8 mouse cellular contexts compared by ENCODE assay signal in the genomic region with DNA sequence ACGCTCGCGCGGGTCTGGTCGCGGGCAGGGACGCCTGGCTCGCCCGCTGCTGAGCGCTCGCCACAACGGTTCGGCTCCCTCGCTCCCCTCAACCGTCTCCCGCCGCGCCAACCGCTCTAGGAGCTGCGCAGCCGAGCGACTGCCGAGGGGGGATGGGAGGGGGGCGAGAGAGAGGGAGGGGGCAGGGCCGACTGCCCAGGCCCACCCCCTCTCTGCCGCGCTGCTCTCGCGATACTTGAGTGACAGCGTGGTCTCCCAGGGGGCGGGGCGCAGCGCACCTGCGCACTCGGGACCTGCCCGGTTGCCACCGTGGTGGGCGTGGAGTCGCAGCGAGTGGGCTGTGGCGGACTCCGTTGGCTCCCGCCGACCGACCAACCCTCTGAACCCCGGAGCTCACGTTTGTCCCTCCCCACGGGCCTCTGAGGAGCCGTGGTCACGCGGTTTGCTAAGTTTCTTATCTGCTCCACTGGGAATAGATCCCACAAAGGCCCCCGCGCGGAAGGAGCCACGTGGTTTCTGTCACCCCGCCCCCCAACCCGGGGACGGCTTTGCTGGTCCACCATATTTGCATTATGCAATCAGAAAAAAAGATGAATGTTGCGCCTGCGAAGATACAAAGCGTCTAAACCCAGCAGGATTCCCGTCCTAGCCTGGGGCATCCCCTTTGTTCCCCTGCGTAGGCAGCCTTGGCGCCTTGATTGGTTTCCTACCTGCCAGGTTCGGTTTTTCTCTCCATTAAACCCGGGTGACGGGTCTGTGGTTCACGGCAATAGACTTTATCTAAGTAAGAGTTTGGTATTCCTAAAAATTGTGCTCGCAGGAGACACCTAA. TPM values are rescaled to one million over a fixed set of nuclear protein-coding genes. Genes with fewer than 3 reads are reported as not detected.
DNase-seq lines count a peak whose midpoint lies in the region; ATAC-seq lines count a peak whose summit lies in the region.

A gene (minus strand): TSS at position 469 of the 831 bp plus-strand sequence.
A gene (plus strand): TSS at position 567 of the 831 bp plus-strand sequence.

- H3K36me3 ChIP-seq in heart, embryonic 14.5 days (ENCODE audit: control insufficient read depth, insufficient read depth, low read length) = 0 out of 2 replicates have a peak, but pooled peaks cover 3% of the 10 kb centered on the region
- peaks cover 3% of the 10 kb centered on the region; the same call in 1 of the 2 replicates for H3K36me3 ChIP-seq in liver, embryonic 13.5 days
- no peaks in the 10 kb centered on the region for H3K36me3 ChIP-seq in stomach, embryonic 16.5 days (ENCODE audit: control insufficient read depth, insufficient read depth, low read length)

- peaks cover 7 to 27% of the 10 kb centered on the region in 2 experiments for H3K4me1 ChIP-seq in heart, embryonic 14.5 days (ENCODE audit: control insufficient read depth in 2 of 2, insufficient read depth in 2 of 2, low read length in 2 of 2)
- peaks cover 46% of the 10 kb centered on the region for H3K4me1 ChIP-seq in liver, embryonic 13.5 days (replicated peaks)
- peaks cover 20% of the 10 kb centered on the region for H3K4me1 ChIP-seq in stomach, embryonic 16.5 days (ENCODE audit: control insufficient read depth, insufficient read depth, low read length)

- peak; percentile 85 for ATAC-seq in CD4-positive, CD25-positive, alpha-beta regulatory T cell, adult 4 months
- ATAC-seq in heart, embryonic 14.5 days (ENCODE audit: insufficient number of reproducible peaks, insufficient read depth, low FRiP score, low read depth) = peak; percentile 97
- ATAC-seq in liver, embryonic 13.5 days (ENCODE audit: low read depth) = peak; percentile 92
- peak; percentile 94 for ATAC-seq in stomach, embryonic 16.5 days (ENCODE audit: insufficient read depth, low FRiP score)

- peak within 1 kb of the TSS; percentile 100 for H3K27ac ChIP-seq in heart, embryonic 14.5 days (replicated peaks in 1 of 2; ENCODE audit: control insufficient read depth in 1 of 2, insufficient read depth in 1 of 2, low read depth in 2 of 2, low read length in 2 of 2)
- H3K27ac ChIP-seq in liver, embryonic 13.5 days = peak within 1 kb of the TSS; percentile 97
- H3K27ac ChIP-seq in stomach, embryonic 16.5 days (ENCODE audit: low read length) = peak within 1 kb of the TSS; percentile 100

- H3K9me3 ChIP-seq in heart, embryonic 14.5 days (ENCODE audit: control insufficient read depth, low read length) = no peaks in the 10 kb centered on the region
- no peaks in the 10 kb centered on the region for H3K9me3 ChIP-seq in liver, embryonic 13.5 days (replicated peaks)
- no peaks in the 10 kb centered on the region for H3K9me3 ChIP-seq in stomach, embryonic 16.5 days (replicated peaks; ENCODE audit: control insufficient read depth, low read length)

- under 1% methylated on average over 59 of the region's 69 CpGs for WGBS in heart, embryonic 14.5 days
- WGBS in liver, embryonic 13.5 days (ENCODE audit: insufficient replicate concordance) = 0% methylated on average over 65 of the region's 69 CpGs
- WGBS in stomach, embryonic 16.5 days = under 1% methylated on average over 63 of the region's 69 CpGs

- H3K27me3 ChIP-seq in heart, embryonic 14.5 days (ENCODE audit: control insufficient read depth, insufficient read depth, low read length) = no peaks in the 10 kb centered on the region
- no peaks in the 10 kb centered on the region for H3K27me3 ChIP-seq in liver, embryonic 13.5 days
- H3K27me3 ChIP-seq in stomach, embryonic 16.5 days (ENCODE audit: control insufficient read depth, insufficient read depth, low read length) = no peaks in the 10 kb centered on the region

- H3K4me3 ChIP-seq in heart, embryonic 14.5 days (ENCODE audit: control insufficient read depth in 1 of 2, insufficient read depth in 1 of 2, low read depth in 1 of 2, low read length in 2 of 2) = peak within 1 kb of the TSS; percentile 97
- peak within 1 kb of the TSS; percentile 95 for H3K4me3 ChIP-seq in liver, embryonic 13.5 days (replicated peaks)
- peak within 1 kb of the TSS; percentile 96 for H3K4me3 ChIP-seq in stomach, embryonic 16.5 days (replicated peaks; ENCODE audit: low read length)

- peak within 1 kb of the TSS; percentile 72 for H3K4me2 ChIP-seq in heart, embryonic 14.5 days (ENCODE audit: low read length)
- H3K4me2 ChIP-seq in liver, embryonic 13.5 days = peak within 1 kb of the TSS; percentile 78
- peak within 1 kb of the TSS; percentile 76 for H3K4me2 ChIP-seq in stomach, embryonic 16.5 days (ENCODE audit: low read depth, low read length)

- H3K9ac ChIP-seq in heart, embryonic 14.5 days (ENCODE audit: low read length) = peak within 1 kb of the TSS; percentile 100
- peak within 1 kb of the TSS; percentile 97 for H3K9ac ChIP-seq in liver, embryonic 13.5 days
- peak within 1 kb of the TSS; percentile 99 for H3K9ac ChIP-seq in stomach, embryonic 16.5 days (ENCODE audit: low read length)

- peak; percentile 83 for DNase-seq in c-Kit-negative CD71-positive TER-119-positive erythroid progenitor cells, embryonic 14.5 days (ENCODE audit: low read depth, low spot score)
- DNase-seq in fibroblast of lung, adult 2 months (ENCODE audit: low read depth) = peak; percentile 90
- DNase-seq in kidney, postnatal 14 days = peak; percentile 99
- DNase-seq in liver, embryonic 13.5 days = peak; percentile 96
- peak; percentile 100 for DNase-seq in neural tube, embryonic 10.5 days (ENCODE audit: extremely low spot score, low spot score)

RNA-seq across cellular contexts. Expression of the first gene that starts in this region (rescaled TPM):
- 100 to 1,000 TPM; 101 to 116 TPM for polyA plus RNA-seq in CD4-positive, CD25-positive, alpha-beta regulatory T cell, adult 4 months (2017; shearing (Covaris generic))
- polyA plus RNA-seq in heart, embryonic 14.5 days (2014; fragmentation: Nextera tagmentation; extraction: Ambion mirVana) = 42.8 and 47.3 TPM in 2 replicates
- 25.5 and 29.9 TPM in 2 replicates for polyA plus RNA-seq in liver, embryonic 13.5 days (2015; fragmentation: Nextera tagmentation; extraction: Ambion mirVana)
- 84.1 and 86.5 TPM in 2 replicates for polyA plus RNA-seq in stomach, embryonic 16.5 days (2015; fragmentation: Nextera tagmentation; extraction: Ambion mirVana)

RNA-seq across cellular contexts. Expression of the second gene that starts in this region (rescaled TPM):
- polyA plus RNA-seq in CD4-positive, CD25-positive, alpha-beta regulatory T cell, adult 4 months (2017; shearing (Covaris generic)) = under 1 TPM; 0.46 to 0.95 TPM
- polyA plus RNA-seq in heart, embryonic 14.5 days (2014; fragmentation: Nextera tagmentation; extraction: Ambion mirVana) = 0.46 and 1.3 TPM in 2 replicates
- 1.6 and 1.8 TPM in 2 replicates for polyA plus RNA-seq in liver, embryonic 13.5 days (2015; fragmentation: Nextera tagmentation; extraction: Ambion mirVana)
- polyA plus RNA-seq in stomach, embryonic 16.5 days (2015; fragmentation: Nextera tagmentation; extraction: Ambion mirVana) = 5.2 and 5.9 TPM in 2 replicates

Comparison
In these comparisons a context has a peak if more than half of its experiments do, and no peak if none do; other contexts are left out.
1. Peak in every context shown above with its lines: DNase-seq, ATAC-seq, H3K4me3 ChIP-seq and H3K27ac ChIP-seq.